Mouse (Mus musculus) right cerebral cortex, postnatal 36 days (tissue): ENCODE measurements at regions not wholly inside any gene's neighbourhood (a gene's known extent, or its start where the extent isn't known, plus 50 kb on each side); places are given as distances from the start of the nearest gene placed in this dataset.
"Not testable (repeated sequence)": the region's sequence is repeated elsewhere in the genome, so short reads cannot be mapped to it uniquely, and the experiment has no call there.

ENCODE experiments used
- DNase-seq, 2 experiments: peaks; one replicate each; pipeline ENCODE4 v3.0.0; 2022; ENCODE audit warnings: low spot score in 2 of 2, mixed read lengths in 1 of 2

DNA sequence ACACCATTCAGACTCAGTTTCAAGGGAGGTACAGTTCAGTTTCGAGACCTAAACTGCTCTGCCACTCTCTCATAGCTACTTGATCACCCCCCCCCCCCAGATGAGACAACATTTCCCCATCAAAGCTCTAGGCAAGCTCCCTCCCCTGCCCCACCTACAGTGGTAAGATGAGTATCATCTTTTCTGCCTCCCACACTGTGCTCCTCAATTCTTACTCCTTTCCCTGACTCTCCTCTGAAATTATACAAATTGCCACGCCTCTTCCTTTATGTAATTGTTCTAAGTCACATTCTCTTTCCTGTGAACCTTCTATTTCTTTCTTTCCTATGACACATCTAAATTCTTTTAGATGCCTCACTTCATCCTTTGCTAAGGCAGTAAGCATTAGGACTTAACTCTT, 321.6 kb downstream of the Htr1b start:
- DNase-seq, result peak in 1 of 2 experiments; percentile 3

DNA sequence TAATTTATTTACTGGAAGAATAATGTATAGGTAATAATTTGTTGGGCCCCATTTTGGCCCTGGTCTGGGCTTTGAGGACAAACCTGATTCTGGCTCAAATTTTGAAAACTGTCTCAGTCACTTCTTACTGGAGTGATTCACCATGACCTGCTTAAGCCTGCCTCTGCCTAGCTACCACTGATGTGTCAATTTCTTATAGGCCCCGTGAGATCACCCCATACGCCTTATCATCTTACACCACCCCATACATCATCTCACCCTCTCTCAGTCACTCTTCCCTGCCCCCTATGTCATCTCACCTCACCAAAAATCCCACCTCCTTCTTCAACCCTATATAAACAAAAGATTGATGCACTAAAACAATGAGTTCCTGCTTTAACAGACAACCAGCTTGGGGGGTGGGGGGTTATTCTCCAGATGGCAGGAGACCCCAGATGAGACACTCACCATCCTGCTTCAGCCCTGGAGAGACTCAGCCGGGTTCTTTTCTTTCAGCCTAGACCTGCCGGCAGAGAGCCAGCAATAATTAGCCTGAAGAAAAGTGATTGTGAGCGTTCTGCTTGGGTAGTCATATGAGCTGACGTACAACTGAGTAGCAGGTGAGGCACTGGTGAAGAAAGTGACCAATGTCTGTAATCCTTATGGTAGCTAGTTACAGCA, 325.0 kb downstream of the Htr1b start:
- DNase-seq, result no peak

DNA sequence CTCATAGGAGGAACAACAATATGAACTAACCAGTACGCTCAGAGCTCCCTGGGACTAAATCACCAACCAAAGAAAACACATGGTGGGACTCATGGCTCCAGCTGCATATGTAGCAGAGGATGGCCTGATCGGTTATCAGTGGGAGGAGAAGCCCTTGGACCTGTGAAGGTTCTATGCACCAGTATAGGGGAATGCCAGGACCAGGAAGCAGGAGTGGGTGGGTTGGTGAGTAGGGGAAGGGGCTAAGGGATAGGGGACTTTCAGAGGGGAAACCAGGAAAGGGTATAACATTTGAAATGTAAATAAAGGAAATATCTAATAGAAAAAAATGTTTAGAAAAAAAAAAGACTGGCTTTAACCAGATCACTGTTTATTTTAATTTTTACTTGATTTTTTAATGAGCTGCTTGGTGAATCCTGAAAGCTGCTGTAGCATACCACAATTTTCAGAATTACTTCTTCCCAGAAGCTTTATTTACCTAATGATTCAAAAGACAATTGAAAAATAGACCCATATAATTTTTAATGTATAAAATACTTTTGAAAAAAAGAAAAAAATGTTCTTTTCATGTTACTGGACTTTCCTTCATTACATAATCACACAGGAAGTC, 328.1 kb downstream of the Htr1b start:
- no peak for DNase-seq

- DNase-seq, result no peak
These were observed 357.9 kb downstream of the Htr1b start for GRCm38 (mm10) chr9:81275751-81276150.

DNA sequence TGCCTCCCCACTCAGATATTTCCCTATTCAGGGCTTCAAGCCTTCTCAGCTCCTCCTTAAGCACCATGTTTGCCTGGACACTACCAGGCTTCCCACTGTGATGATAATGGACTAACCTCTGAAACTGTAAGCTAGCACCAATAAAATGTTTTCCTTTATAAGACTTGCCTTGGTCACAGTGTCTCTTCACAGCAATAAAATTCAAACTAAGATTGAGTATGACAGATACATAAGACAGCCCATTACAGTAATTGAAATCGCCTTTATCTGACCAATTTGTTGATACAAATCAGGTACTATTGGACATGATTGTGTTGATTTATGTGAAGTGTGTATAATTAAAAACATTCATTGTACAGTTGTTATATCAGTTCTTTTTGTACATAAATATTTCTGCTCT, 358.3 kb downstream of the Htr1b start:
- DNase-seq, result no peak

DNA sequence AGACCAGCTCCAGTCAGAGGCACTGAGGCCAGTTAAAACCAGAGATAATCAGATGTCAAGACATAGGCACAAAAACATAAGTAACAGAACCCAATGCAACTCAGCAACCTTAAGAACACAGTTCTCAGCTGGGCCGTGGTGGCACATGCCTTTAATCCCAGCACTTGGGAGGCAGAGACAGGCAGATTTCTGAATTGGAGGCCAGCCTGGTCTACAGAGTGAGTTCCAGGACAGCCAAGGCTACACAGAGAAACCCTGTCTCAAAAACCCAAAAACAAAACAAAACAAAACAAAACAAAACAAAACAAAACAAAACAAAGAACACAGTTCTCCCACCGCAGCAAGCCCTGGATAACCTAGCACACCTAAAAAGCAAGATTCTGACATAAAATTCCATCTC, 408.7 kb downstream of the Htr1b start:
- not testable (repeated sequence) for DNase-seq

DNA sequence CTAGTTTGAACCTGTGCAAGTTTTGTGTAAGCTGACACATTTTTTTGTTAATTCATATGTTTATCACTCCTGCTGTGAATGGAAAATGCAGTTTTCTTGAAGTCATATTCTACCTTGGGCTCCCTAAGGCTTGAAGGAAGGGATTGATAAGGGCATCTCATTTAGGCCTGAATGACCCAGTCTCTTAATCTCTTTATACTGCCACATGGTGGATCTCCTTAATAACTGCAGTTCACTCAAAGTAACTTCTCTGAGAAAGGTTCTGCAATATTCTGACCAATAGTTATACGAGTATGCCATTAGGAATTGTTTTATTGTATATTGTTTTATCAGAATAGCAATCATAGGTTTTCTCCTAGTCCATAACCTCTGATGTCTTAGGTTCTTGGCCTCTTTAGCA, 415.7 kb downstream of the Htr1b start:
- no peak for DNase-seq

DNA sequence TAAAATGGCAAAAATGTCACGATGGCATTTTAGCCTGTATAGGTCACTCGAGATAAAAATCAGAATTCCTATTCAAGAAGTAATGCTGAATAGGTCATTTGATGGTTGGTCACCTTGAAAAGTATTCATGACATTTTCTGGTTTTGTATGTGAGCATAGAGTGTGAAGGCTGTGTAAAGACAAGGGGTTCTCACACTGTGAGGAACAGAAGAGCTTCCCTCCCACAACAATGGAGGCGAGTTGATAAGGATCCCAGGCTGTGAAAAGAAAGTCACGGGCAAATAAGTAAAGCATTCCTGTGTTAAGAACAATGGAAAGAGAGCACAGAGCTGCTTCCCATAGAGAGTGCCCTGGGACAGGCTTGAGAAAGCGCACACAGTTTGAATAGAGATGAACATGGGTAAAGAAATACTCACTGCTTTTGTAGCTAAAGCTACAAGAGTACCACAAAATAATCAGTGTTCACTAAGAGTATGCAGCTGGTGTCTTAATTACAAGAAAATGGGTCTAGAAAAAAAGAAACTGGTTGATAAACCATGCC, 418.0 kb downstream of the Htr1b start:
- no peak for DNase-seq

DNA sequence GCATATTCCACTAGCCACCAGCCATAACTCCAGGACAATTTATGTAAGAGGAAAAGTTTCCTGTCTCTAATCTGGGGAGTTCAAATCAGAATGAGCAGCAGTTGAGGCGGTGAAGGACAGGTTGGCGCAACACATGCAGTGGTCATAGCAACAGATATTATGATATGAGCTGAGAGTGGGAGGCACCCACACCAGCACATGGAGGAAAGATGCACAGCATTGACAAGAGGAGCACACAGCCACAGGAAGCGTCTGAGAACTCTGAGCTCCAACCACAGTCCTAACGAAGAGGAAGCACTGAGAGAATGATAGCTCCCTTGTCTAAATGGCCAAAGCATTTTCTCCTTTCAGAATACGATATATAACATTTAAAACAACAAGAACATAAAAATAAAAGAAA, 418.9 kb downstream of the Htr1b start:
- DNase-seq, result no peak

DNA sequence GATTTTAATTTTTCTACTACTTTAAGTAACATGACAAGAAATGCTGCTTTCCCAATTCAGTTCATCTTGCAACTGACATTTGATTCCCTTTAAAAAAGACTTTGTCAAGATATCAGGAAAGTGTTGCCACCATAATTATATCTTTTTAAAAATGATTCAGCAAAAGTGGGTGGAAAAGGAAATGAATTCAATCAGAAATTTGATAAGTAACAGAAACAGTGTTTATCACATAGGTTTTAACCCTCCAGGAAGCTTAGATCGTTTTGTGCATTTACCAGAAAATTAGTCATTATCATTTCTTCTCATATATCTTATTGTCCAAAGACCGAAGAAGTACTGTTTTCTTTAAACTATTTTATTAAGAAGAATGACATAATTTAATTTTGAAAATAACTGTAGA, 441.0 kb downstream of the Htr1b start:
- no peak for DNase-seq
